Mouse (Mus musculus) intestine, embryonic 14.5 days (tissue): ENCODE results near the gene Fmo3. TPM values are rescaled to one million over a fixed set of nuclear protein-coding genes. Genes with fewer than 3 reads are reported as not detected.

Experiments
- ATAC-seq: fragments of 200-750 bp; cut with Nextera tagmentation; replicated peaks from 2 replicates; pipeline ENCODE4 v1.8.0; 2017; ENCODE audit warnings: low read depth, moderate number of reproducible peaks, moderate TSS enrichment, moderate library complexity; ENCODE audit not compliant: low FRiP score, low TSS enrichment
- DNase-seq: peaks from one replicate; pipeline ENCODE4 v3.0.0-alpha.2; 2018; ENCODE audit warnings: low spot score
- H3K27ac ChIP-seq: fragments of 300-500 bp; sonication (generic); 2 replicates; pipeline ENCODE4 v1.5.1; 2014; ENCODE audit warnings: low read depth, mild to moderate bottlenecking, control low read depth
- H3K27me3 ChIP-seq: fragments of 300-500 bp; sonication (generic); replicated peaks from 2 replicates; pipeline ENCODE4 v1.6.1; 2014; ENCODE audit warnings: low read length, control low read depth; ENCODE audit not compliant: control insufficient read depth, insufficient read depth
- H3K36me3 ChIP-seq: fragments of 300-500 bp; sonication (generic); 2 replicates; pipeline ENCODE4 v1.6.1; 2014; ENCODE audit warnings: low read length, control low read depth; ENCODE audit not compliant: control insufficient read depth, insufficient read depth
- H3K4me1 ChIP-seq: fragments of 300-500 bp; sonication (generic); replicated peaks from 2 replicates; pipeline ENCODE4 v1.6.1; 2014; ENCODE audit warnings: low read length, control low read depth, mixed read lengths; ENCODE audit not compliant: control insufficient read depth, insufficient read depth
- H3K4me2 ChIP-seq: fragments of 300-500 bp; sonication (generic); 2 replicates; pipeline ENCODE4 v1.6.1; 2014; ENCODE audit warnings: low read length
- H3K4me3 ChIP-seq: fragments of 300-500 bp; sonication (generic); 2 replicates; pipeline ENCODE4 v1.5.1; 2014; ENCODE audit warnings: low read depth, low read length, control low read depth, mixed read lengths
- H3K9ac ChIP-seq: fragments of 300-500 bp; sonication (generic); 2 replicates; pipeline ENCODE4 v1.6.1; 2014; ENCODE audit warnings: mild to moderate bottlenecking, low read length
- H3K9me3 ChIP-seq: fragments of 300-500 bp; sonication (generic); 2 replicates; pipeline ENCODE4 v1.6.1; 2016; ENCODE audit warnings: low read length, control low read depth; ENCODE audit not compliant: control insufficient read depth
- WGBS: fragments of 180-500 bp; shearing (Covaris S2); extraction: QIAGEN DNeasy Blood & Tissue Kit; methylation state at CpG from one replicate; pipeline ENCODE4 v1.1.7; 2014; 5-methylcytosine and 5-hydroxymethylcytosine counted together
- polyA plus RNA-seq: library from polyadenylated mRNA; unstranded; fragments of >200 nt; fragmentation: Nextera tagmentation; extraction: Ambion mirVana; gene quantifications from 2 replicates; pipeline ENCODE4 v1.2.1, GENCODE M21; 2014

Gene Fmo3
- polyA plus RNA-seq, 1 experiment from 2014 or later = 0.08 TPM

DNA sequence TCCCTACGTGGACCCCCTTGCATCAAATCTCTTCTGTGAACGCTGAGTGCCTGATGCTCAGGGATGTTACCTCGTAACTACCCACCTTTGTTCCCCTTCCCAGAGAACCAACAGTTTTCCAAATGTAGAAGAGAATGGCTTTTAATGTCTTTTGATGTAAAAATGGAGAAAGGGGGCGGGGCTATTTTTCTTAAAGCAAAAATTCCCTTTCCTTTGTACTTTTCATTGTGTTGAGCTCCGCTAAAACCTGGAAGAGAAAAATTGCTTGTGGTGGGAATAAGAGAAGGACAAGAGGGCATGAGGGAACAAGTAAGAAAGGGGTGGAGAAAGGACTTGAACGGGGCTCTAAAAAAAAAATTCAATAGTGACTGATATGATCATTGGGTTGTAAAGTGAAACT, 46.9 kb downstream of the Fmo3 start, which contains the start of gene Fmo6:
TSS of gene Fmo6 (minus strand) at position 101 of the 400 bp plus-strand sequence.
- Histone ChIP-seq H3K4me2 (no peak within 1 kb of the TSS), H3K4me3 (no peak within 1 kb of the TSS), H3K27me3 (no peaks in the 10 kb centered on the region), H3K4me1 (no peaks in the 10 kb centered on the region), H3K9ac (no peak within 1 kb of the TSS), H3K27ac (peak within 1 kb of the TSS; percentile 33; the same call in 1 of the 2 replicates), H3K9me3 (no peaks in the 10 kb centered on the region), H3K36me3 (no peaks in the 10 kb centered on the region)
- DNase-seq = no peak
- no peak for ATAC-seq
- 86% methylated on average over 6 of the region's 6 CpGs for WGBS

GRCm38 (mm10) chr1:162934374-162935012, 49.8 kb downstream of the Fmo3 start:
- no peak overlapping the region for H3K9ac ChIP-seq
- ATAC-seq (no peak), DNase-seq (no peak)
- H3K9me3 ChIP-seq = no peaks in the 10 kb centered on the region
- no peaks in the 10 kb centered on the region for H3K4me1 ChIP-seq
- no peaks in the 10 kb centered on the region for H3K36me3 ChIP-seq
- H3K4me2 ChIP-seq = no peak overlapping the region
- no peak overlapping the region for H3K4me3 ChIP-seq
- no peak overlapping the region for H3K27ac ChIP-seq
- WGBS = 76% methylated on average over 4 of the region's 4 CpGs
- H3K27me3 ChIP-seq = no peaks in the 10 kb centered on the region

DNA sequence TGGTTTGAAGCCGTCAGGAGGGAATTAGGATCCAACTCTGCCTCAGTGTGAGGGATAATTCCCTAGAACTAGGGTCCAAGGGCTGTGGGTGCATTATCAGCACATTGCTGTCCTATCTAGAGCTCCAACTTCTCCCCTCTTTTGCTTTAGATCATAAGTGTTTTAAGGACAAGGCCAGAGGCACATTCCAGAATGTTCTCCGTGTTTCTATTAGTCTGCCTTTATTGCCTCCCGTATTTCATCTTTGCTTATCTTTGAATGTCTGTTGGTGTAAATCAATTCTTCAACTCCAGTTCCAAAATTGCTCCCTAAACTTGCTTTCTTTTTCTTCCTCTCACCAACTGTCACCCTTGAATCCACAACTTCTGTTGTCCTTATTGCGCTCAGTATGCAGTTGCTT, 51.9 kb downstream of the Fmo3 start:
- DNase-seq (no peak), ATAC-seq (no peak)
- Histone ChIP-seq H3K9ac (no peak overlapping the region), H3K27me3 (no peaks in the 10 kb centered on the region), H3K36me3 (no peaks in the 10 kb centered on the region), H3K4me3 (no peak overlapping the region), H3K9me3 (no peaks in the 10 kb centered on the region), H3K4me2 (no peak overlapping the region), H3K27ac (no peak overlapping the region), H3K4me1 (no peaks in the 10 kb centered on the region)
- WGBS = 65% methylated on average over 4 of the region's 4 CpGs

GRCm38 (mm10) chr1:162931880-162932279, 52.4 kb downstream of the Fmo3 start:
- Histone ChIP-seq H3K27me3 (no peaks in the 10 kb centered on the region), H3K9me3 (no peaks in the 10 kb centered on the region), H3K4me1 (no peaks in the 10 kb centered on the region), H3K27ac (no peak overlapping the region), H3K9ac (no peak overlapping the region), H3K4me3 (no peak overlapping the region), H3K36me3 (no peaks in the 10 kb centered on the region), H3K4me2 (no peak overlapping the region)
- no peak for DNase-seq
- no peak for ATAC-seq
- WGBS = 67% methylated on average over 5 of the region's 5 CpGs

DNA sequence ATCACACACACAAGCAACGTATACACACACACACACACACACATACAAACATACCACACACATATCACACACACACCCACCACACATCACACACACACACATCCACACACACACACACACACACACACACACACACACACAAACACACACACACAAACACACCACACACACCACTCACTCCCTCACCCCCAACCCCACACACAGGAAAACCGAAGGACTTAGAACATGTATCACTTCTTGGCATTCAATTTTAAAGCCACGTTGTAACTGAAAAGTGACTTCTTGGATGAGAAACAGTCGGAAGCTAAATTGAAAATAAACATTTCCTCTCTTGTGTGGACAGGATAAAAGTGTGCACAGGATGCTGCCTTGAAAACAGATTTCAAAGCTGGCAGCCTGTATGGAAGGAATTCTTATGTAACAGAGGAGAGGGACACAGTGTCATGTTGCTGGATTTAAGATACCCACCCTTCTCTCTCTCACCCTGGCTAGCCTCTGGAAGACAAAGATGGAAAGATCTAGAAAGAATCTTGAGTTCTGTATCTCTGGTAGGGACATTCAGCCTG, 52.9 kb downstream of the Fmo3 start:
- no peak overlapping the region for H3K4me3 ChIP-seq
- ATAC-seq = no peak
- no peaks in the 10 kb centered on the region for H3K9me3 ChIP-seq
- H3K9ac ChIP-seq = no peak overlapping the region
- no peaks in the 10 kb centered on the region for H3K4me1 ChIP-seq
- H3K4me2 ChIP-seq = no peak overlapping the region
- no peaks in the 10 kb centered on the region for H3K27me3 ChIP-seq
- no peak overlapping the region for H3K27ac ChIP-seq
- 60% methylated on average over 4 of the region's 4 CpGs for WGBS
- no peak for DNase-seq
- no peaks in the 10 kb centered on the region for H3K36me3 ChIP-seq

DNA sequence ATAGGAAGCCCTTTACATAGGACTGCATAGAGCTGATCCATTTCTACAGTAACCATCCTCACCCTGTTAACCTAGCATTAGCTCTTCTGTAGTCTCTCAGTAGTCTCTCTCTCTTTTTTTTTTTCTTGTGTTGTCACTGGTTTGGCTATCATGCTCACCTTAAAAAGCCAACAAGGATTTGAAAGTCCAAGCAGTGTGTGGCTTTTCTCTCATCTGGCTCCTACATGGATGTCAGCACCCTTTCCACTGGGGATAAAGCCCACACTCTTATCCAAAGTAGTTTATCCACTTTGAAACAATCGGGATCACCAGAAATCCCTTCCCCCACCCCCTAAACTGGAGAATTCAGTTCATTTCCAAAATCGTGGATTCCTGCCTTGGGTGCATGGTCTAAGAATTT, 53.7 kb downstream of the Fmo3 start:
- H3K4me3 ChIP-seq = no peak overlapping the region
- no peak overlapping the region for H3K27ac ChIP-seq
- no peak for DNase-seq
- no peak overlapping the region for H3K9ac ChIP-seq
- H3K4me2 ChIP-seq = no peak overlapping the region
- no peak for ATAC-seq
- H3K4me1 ChIP-seq = no peaks in the 10 kb centered on the region
- H3K27me3 ChIP-seq = no peaks in the 10 kb centered on the region
- 64% methylated on average over 2 of the region's 2 CpGs for WGBS
- H3K9me3 ChIP-seq = no peaks in the 10 kb centered on the region
- no peaks in the 10 kb centered on the region for H3K36me3 ChIP-seq

DNA sequence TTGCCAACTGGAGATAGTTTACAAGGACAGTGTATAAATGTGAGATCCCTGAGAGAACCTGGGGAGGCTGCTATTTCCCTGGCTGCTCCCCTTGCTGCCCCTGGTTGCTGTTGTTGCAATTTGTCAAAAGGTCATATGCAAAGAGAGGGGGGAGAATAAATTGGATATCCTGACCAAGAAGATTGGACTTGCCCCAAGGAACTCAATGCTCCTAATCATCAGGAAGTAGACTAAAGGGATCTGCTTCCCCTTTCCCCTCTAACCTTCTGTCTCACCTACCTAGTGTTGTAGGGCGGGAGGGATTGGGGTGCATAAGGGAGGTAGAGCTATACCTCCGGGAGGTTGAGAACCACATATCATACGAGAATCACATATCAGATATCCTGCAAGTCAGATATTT, 55.2 kb downstream of the Fmo3 start:
- no peak overlapping the region for H3K4me2 ChIP-seq

DNA sequence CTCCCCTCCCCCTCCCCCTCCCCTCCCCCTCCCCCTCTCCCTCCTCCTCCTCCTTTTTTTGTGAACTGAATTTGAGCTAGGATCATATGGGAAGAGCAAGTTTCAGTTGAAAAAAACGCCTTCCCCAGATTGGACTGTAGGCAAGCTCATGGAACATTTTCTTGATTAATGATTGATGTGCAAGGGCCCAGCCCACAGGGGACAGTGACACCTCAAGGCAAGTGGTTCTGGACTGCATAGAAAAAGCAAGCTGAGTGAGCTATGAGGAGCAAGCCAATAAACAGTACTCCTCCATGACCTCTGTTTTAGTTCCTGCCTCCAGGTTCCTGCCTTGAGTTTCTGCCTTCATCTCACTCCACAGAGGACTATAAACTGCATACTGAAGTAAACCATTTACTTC, 59.2 kb downstream of the Fmo3 start:
- ATAC-seq = no peak
- Histone ChIP-seq H3K9me3 (no peaks in the 10 kb centered on the region), H3K4me2 (no peak overlapping the region), H3K27ac (no peak overlapping the region), H3K27me3 (no peaks in the 10 kb centered on the region), H3K4me1 (no peaks in the 10 kb centered on the region), H3K4me3 (no peak overlapping the region), H3K9ac (no peak overlapping the region), H3K36me3 (no peaks in the 10 kb centered on the region)
- no peak for DNase-seq
- 90% methylated on average over 1 of the region's 1 CpGs for WGBS

More for the DNA sequence above, 55.2 kb downstream of the Fmo3 start:
- WGBS = 86% methylated on average over 3 of the region's 3 CpGs
- no peaks in the 10 kb centered on the region for H3K27me3 ChIP-seq
- no peak overlapping the region for H3K27ac ChIP-seq
- no peak overlapping the region for H3K9ac ChIP-seq
- ATAC-seq (no peak), DNase-seq (no peak)
- no peak overlapping the region for H3K4me3 ChIP-seq
- no peaks in the 10 kb centered on the region for H3K4me1 ChIP-seq
- H3K36me3 ChIP-seq = no peaks in the 10 kb centered on the region
- no peaks in the 10 kb centered on the region for H3K9me3 ChIP-seq

DNA sequence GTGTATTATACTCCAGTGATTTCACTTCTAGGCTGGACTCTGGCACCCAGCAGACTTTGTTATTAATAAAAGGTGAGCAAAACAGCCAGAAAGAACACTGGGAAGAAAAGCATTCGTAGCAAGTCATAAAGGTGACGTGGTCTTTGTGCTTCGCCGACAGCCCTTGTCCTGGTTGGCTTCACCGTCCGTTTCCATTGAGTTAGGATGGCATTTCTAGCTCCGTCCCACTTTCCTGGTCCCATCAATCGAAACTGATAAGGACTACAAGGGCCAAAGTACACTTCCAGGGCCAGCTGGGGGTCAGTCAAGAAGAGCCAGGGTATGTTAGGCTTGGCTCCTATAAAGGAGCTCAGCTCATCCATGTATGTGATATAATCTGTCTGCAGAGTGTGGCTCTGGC, 67.7 kb downstream of the Fmo3 start:
- Histone ChIP-seq H3K4me1 (no peaks in the 10 kb centered on the region), H3K36me3 (no peaks in the 10 kb centered on the region), H3K27me3 (no peaks in the 10 kb centered on the region), H3K9ac (no peak overlapping the region), H3K27ac (no peak overlapping the region), H3K4me3 (no peak overlapping the region), H3K9me3 (no peaks in the 10 kb centered on the region), H3K4me2 (no peak overlapping the region)
- ATAC-seq (no peak), DNase-seq (no peak)
- 73% methylated on average over 8 of the region's 8 CpGs for WGBS
